Mouse (Mus musculus) liver, embryonic 12.5 days (tissue): Measurements from ENCODE around the gene Ttc13. TPM values are rescaled to one million over a fixed set of nuclear protein-coding genes. Genes with fewer than 3 reads are reported as not detected.

Experiments used
- ATAC-seq: fragments of 200-750 bp; cut with Nextera tagmentation; 2 replicates; pipeline ENCODE4 v1.8.0; 2017; ENCODE audit warnings: moderate number of reproducible peaks, mild to moderate bottlenecking, moderate library complexity
- H3K27ac ChIP-seq: fragments of 300-500 bp; sonication (generic); 2 replicates; pipeline ENCODE4 v1.5.1; 2016; ENCODE audit warnings: mild to moderate bottlenecking
- H3K27me3 ChIP-seq: fragments of 300-500 bp; sonication (generic); replicated peaks from 2 replicates; pipeline ENCODE4 v1.6.1; 2016; ENCODE audit warnings: mild to moderate bottlenecking, moderate library complexity
- H3K36me3 ChIP-seq: fragments of 300-500 bp; sonication (generic); 2 replicates; pipeline ENCODE4 v1.6.1; 2016; ENCODE audit warnings: mild to moderate bottlenecking, moderate library complexity
- H3K4me1 ChIP-seq: fragments of 300-500 bp; sonication (generic); 2 replicates; pipeline ENCODE4 v1.6.1; 2016
- H3K4me2 ChIP-seq: fragments of 300-500 bp; sonication (generic); 2 replicates; pipeline ENCODE4 v1.6.1; 2016; ENCODE audit warnings: mild to moderate bottlenecking, moderate library complexity
- H3K4me3 ChIP-seq: fragments of 300-500 bp; sonication (generic); 2 replicates; pipeline ENCODE4 v1.5.1; 2016; ENCODE audit warnings: mild to moderate bottlenecking, moderate library complexity
- H3K9ac ChIP-seq: fragments of 300-500 bp; sonication (generic); 2 replicates; pipeline ENCODE4 v1.6.1; 2016; ENCODE audit warnings: mild to moderate bottlenecking, moderate library complexity
- H3K9me3 ChIP-seq: fragments of 300-500 bp; sonication (generic); replicated peaks from 2 replicates; pipeline ENCODE4 v1.6.1; 2016; ENCODE audit warnings: mild to moderate bottlenecking, moderate library complexity
- WGBS: fragments of 180-500 bp; shearing (Covaris S2); methylation state at CpG from one replicate; pipeline ENCODE4 v1.1.7; 2016; ENCODE audit not compliant: insufficient replicate concordance; 5-methylcytosine and 5-hydroxymethylcytosine counted together
- polyA plus RNA-seq: library from polyadenylated mRNA; unstranded; fragments of >200 nt; fragmentation: Nextera tagmentation; extraction: Ambion mirVana; gene quantifications from 2 replicates; pipeline ENCODE4 v1.2.1, GENCODE M21; 2016

Gene Ttc13
- polyA plus RNA-seq = 32.4 and 35.4 TPM in 2 replicates

DNA sequence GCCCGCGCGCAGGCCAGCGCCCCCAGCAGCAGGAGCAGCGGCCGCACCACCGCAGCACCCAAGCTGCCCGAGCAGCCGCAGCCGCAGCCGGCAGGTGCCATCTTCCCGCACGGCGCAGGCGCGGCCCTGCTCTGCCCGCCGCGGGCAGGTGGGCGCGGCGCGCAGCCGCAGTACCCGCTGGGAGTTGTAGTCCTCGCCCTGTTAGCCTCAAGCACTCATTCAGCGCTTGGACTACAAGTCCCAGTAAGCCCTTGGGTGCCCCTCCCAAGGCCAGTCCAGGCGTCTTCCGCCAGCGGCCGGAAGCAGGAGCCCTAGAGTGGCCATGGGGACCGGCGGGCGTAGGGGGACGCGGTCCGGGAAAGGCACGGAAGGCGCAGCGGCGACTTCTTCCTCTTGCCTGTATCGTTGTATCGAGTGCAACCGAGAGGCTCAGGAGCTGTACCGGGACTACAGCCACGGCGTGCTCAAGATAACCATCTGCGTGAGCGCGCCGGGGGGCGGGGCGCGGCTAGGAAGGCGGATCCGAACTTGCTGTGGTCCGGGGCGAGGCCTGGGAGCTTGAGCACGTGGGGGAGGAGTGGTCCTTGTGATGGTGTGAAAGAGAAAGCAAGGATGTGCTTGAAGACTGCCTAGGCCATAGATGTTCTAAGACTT is at the start of gene Ttc13, which contains the start of gene Arv1:
Ttc13 (minus strand) TSS at position 122 of the 654 bp plus-strand sequence.
Arv1 (plus strand) TSS at position 278 of the 654 bp plus-strand sequence.
- H3K27ac ChIP-seq = peak within 1 kb of the TSS; percentile 75
- peak; percentile 100 for ATAC-seq
- H3K9ac ChIP-seq = peak within 1 kb of the TSS; percentile 94
- WGBS = under 1% methylated on average over 59 of the region's 59 CpGs
- H3K4me2 ChIP-seq = peak within 1 kb of the TSS; percentile 95
- H3K9me3 ChIP-seq = no peaks in the 10 kb centered on the region
- H3K4me3 ChIP-seq = peak within 1 kb of the TSS; percentile 99
- peaks cover 28% of the 10 kb centered on the region for H3K4me1 ChIP-seq
- H3K36me3 ChIP-seq = peaks cover 19% of the 10 kb centered on the region
- H3K27me3 ChIP-seq = no peaks in the 10 kb centered on the region

DNA sequence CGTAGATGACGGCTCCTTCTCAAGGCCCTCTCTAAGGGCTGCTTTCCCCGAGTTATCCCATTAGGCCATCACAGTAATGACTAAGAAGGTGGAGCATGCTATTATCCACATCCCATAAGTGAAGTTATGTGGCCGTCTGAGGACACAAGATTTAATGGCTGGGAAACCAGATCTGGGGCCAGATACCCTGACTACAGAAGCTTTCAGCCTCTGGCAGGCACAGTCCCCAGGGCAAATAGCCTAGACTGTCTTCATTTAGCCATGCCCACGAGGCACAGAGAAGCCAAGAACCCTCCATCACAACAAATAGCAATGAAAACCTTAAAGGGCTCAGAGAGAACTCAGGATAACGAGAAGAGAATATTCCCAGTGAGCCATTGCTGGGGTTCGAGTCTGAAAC is 41.3 kb upstream of the Ttc13 start:
- Histone ChIP-seq H3K9ac (no peak overlapping the region), H3K27me3 (no peaks in the 10 kb centered on the region; the same call in 1 of the 2 replicates), H3K9me3 (no peaks in the 10 kb centered on the region), H3K4me3 (no peak overlapping the region), H3K27ac (no peak overlapping the region), H3K4me1 (no peaks in the 10 kb centered on the region), H3K4me2 (no peak overlapping the region), H3K36me3 (no peaks in the 10 kb centered on the region)
- no peak for ATAC-seq
- WGBS = 61% methylated on average over 7 of the region's 7 CpGs

DNA sequence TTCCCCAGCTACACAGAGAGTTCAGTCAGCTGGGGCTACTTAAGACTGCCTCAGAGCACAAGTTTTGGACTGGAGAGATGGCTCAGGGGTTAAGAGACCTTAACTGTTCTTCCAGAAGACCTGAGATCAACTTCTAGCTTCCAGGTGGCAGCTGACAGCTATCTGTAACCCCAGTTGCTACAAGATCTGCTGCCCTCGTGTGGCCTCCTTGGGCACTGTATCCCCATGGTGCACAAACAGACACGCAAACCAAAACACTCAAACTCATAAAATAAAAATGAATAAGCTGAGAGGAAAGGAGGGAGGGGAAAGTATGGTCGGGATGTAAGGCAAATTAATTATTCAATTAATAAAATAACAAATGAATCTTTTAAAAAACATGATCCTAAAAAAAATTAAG is 36.8 kb upstream of the Ttc13 start:
- Histone ChIP-seq H3K9ac (no peak overlapping the region), H3K27me3 (peaks cover 28% of the 10 kb centered on the region), H3K4me1 (peaks cover 9% of the 10 kb centered on the region; the same call in 1 of the 2 replicates), H3K27ac (no peak overlapping the region), H3K9me3 (no peaks in the 10 kb centered on the region), H3K4me2 (no peak overlapping the region), H3K4me3 (no peak overlapping the region), H3K36me3 (no peaks in the 10 kb centered on the region)
- WGBS = 30% methylated on average over 3 of the region's 3 CpGs
- ATAC-seq = no peak

DNA sequence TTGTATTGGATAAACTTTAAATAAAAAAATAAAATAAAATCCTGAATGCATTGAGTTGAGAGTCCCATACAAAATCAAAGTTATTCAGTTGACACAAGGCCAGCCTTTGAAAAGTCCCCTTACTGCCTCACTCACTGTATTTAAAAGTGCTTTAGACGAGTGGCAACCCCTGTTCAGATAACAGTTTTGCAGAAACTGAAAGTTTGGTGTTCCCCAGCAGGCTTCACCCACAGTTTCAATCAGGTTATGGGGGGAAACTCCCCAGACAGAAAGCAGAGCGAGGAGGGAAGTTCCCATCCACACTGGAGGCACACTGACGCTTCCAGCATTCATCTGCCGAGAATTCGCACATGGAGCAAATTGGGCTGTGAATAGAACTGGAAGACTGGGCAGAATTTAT is 34.8 kb upstream of the Ttc13 start:
- peaks cover 48% of the 10 kb centered on the region for H3K27me3 ChIP-seq
- no peak overlapping the region for H3K4me2 ChIP-seq
- no peak for ATAC-seq
- no peak overlapping the region for H3K9ac ChIP-seq
- H3K4me1 ChIP-seq = peaks cover 18% of the 10 kb centered on the region
- H3K4me3 ChIP-seq = no peak overlapping the region
- no peak overlapping the region for H3K27ac ChIP-seq
- WGBS = 45% methylated on average over 5 of the region's 5 CpGs
- H3K36me3 ChIP-seq = no peaks in the 10 kb centered on the region
- H3K9me3 ChIP-seq = no peaks in the 10 kb centered on the region

DNA sequence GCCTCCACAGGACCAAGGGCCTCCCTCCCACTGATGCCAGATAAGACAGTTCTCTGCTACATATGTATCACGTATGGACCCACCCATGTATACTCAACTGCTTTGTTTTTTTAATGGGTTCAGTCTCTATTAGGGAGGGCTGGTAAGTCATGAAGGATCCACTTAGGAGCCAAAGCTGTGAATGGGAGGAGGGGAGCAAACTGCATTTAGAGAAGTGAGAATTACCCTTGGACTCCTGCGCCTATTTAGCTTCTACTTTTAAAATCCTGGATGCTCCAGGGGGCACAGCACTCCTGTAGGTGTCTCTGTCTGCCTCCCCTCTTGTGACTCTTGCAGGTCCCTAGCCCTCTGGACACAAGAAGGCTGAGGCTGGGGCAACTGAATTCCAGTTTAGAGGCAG is 34.4 kb upstream of the Ttc13 start:
- 30% methylated on average over 2 of the region's 2 CpGs for WGBS
- Histone ChIP-seq H3K27ac (no peak overlapping the region), H3K4me1 (peaks cover 23% of the 10 kb centered on the region), H3K4me3 (no peak overlapping the region), H3K9ac (no peak overlapping the region), H3K4me2 (no peak overlapping the region), H3K9me3 (no peaks in the 10 kb centered on the region), H3K36me3 (no peaks in the 10 kb centered on the region), H3K27me3 (peaks cover 52% of the 10 kb centered on the region)
- ATAC-seq = no peak

DNA sequence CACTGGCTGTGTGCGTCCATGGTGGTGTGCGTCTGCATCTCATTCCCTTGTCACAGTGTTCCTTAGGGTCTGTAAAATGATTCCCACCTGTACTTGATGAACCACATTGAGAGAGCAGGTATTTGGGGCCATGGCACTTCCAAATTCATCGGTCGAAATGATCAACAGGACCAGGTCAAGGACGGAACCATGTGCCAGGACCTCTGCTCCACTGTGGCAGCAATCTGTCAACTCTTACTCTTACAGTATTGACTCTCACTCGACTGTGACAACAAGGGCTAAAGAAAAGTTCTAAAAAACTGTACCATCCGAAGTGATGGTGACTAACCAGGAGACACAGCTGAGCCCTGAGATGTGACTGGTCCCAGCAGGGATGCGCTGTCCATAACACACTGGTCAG is 33.7 kb upstream of the Ttc13 start:
- H3K36me3 ChIP-seq = no peaks in the 10 kb centered on the region
- ATAC-seq = no peak
- peak overlapping the region; percentile 62; the same call in 1 of the 2 replicates for H3K27ac ChIP-seq
- H3K4me2 ChIP-seq = no peak overlapping the region
- H3K9ac ChIP-seq = no peak overlapping the region
- peaks cover 28% of the 10 kb centered on the region for H3K4me1 ChIP-seq
- no peaks in the 10 kb centered on the region for H3K9me3 ChIP-seq
- H3K4me3 ChIP-seq = no peak overlapping the region
- 60% methylated on average over 8 of the region's 8 CpGs for WGBS
- H3K27me3 ChIP-seq = peaks cover 59% of the 10 kb centered on the region

DNA sequence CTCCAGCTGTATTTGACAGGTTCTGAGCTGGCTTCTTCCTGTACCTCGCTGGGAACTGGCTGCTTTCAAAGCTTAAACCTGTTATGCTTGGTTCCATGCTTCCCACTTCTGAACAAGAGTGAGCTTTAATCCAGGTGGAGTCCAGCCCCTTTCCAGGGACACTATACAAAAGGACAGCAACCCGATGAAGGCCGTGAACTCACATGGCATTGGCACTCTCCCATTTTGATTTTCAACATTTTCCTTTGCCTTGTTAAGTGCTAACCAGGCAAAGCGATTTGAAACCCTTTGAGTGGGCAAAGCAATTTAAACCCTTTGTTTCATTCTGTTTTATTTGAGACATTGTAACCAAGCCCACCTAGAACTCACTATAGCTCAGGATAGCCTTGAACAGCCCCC is 33.0 kb upstream of the Ttc13 start:
- peak overlapping the region; percentile 62 for H3K27ac ChIP-seq
- no peak for ATAC-seq
- H3K36me3 ChIP-seq = no peaks in the 10 kb centered on the region
- no peaks in the 10 kb centered on the region for H3K9me3 ChIP-seq
- peaks cover 66% of the 10 kb centered on the region for H3K27me3 ChIP-seq
- no peak overlapping the region for H3K4me3 ChIP-seq
- H3K9ac ChIP-seq = no peak overlapping the region
- H3K4me1 ChIP-seq = peaks cover 28% of the 10 kb centered on the region
- 0 out of 2 replicates have a peak overlapping the region, but pooled peaks have one; percentile 16 for H3K4me2 ChIP-seq
- WGBS = 42% methylated on average over 4 of the region's 4 CpGs

DNA sequence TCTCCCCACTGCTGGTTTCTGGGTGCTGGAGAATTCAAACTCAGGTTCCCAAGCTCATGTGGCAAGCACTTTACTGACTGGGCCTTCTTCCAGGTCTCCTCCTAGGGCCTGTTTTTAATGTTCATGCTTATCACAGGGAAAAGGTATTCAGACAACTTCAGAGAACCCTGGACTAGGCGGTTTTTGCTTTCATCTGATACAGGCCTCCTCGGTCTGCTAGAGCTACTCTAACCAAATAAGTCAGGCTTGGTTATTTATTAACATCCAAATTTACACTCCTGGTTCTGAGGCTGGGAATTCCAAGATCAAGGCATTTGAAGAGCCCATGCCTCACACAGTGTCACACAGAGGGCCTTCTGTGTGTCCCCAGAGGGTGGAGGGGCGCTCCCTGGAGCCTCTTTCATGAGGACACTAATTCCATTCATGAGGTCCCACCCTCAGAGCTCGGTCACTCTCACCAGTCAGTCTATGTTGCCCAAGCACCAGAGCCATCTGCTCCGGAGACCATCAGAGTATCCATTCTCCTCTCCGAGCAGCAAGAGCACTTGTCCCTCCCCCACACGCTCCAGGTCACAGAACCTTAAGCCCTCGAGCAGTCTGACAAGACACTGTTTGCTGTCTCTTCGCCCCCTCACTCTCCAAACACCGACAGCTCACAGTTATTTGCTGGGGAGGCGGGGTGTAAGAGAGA is 32.5 kb upstream of the Ttc13 start:
- WGBS = 26% methylated on average over 11 of the region's 11 CpGs
- Histone ChIP-seq H3K9me3 (no peaks in the 10 kb centered on the region), H3K4me3 (no peak overlapping the region), H3K4me1 (peaks cover 28% of the 10 kb centered on the region), H3K9ac (no peak overlapping the region), H3K27me3 (peaks cover 71% of the 10 kb centered on the region), H3K36me3 (no peaks in the 10 kb centered on the region), H3K4me2 (0 out of 2 replicates have a peak overlapping the region, but pooled peaks have one; percentile 16), H3K27ac (peak overlapping the region; percentile 62)
- peak; percentile 40 for ATAC-seq

DNA sequence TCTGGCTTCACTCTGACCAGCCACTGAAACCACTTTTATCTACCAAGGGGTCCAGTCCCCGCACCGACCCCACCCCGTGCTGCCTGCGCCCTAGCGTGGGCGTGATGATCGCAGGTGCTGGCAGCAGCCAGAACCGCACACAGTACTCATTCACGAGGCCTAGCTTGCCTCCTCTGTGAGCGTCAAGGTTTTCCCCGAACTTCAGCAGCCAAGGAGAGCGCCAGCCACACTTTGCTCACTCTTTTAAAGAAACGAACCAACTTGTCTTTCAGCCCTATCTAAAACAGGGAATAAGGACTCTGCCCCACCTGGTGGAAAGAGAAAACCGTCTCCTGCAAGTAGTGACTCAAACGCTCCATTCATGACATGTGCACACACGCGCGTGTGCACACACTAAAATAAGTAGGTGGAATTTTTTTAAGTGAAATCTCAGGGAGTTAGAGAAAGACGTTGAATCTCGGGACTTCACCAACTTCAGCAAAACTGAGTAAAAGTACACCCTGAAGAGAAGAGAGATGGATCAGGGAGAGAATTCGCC is 30.6 kb upstream of the Ttc13 start:
- WGBS = 29% methylated on average over 21 of the region's 21 CpGs
- Histone ChIP-seq H3K4me3 (peak overlapping the region; percentile 61; the same call in 1 of the 2 replicates), H3K27ac (no peak overlapping the region), H3K9me3 (no peaks in the 10 kb centered on the region), H3K4me2 (peak overlapping the region; percentile 79), H3K4me1 (peaks cover 28% of the 10 kb centered on the region), H3K36me3 (no peaks in the 10 kb centered on the region), H3K27me3 (peaks cover 77% of the 10 kb centered on the region), H3K9ac (no peak overlapping the region)
- no peak for ATAC-seq

DNA sequence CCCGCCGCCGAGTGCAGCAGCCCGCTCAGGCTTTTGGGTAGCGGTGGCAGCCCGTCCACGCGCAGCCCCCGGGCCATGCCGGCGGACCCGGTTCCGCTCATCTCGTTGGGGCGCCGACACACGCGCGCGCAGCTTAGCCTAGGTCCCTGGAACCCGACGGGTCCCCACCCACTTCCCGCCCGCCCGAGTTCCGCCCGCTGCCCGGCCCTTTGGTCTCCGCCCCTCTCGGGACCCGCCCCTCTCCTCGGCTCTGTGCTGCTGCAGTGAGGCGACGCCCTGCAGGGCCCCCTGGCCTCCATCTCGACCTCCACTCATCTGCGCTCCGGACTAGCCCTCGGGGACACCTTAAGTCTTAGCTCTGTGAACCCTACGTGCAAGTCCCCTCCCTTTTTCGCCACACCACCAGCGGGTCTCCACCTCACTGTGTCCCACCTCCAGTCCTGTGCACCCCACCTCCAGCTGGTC is 30.0 kb upstream of the Ttc13 start, which contains the start of gene Fam89a:
Fam89a (minus strand) TSS at position 124 of the 465 bp plus-strand sequence.
- Histone ChIP-seq H3K9me3 (no peaks in the 10 kb centered on the region), H3K4me1 (peaks cover 28% of the 10 kb centered on the region), H3K4me3 (peak within 1 kb of the TSS; percentile 61), H3K27ac (no peak within 1 kb of the TSS), H3K36me3 (no peaks in the 10 kb centered on the region), H3K9ac (peak within 1 kb of the TSS; percentile 33), H3K27me3 (peaks cover 79% of the 10 kb centered on the region), H3K4me2 (peak within 1 kb of the TSS; percentile 79)
- ATAC-seq = peak; percentile 74
- under 1% methylated on average over 41 of the region's 41 CpGs for WGBS

DNA sequence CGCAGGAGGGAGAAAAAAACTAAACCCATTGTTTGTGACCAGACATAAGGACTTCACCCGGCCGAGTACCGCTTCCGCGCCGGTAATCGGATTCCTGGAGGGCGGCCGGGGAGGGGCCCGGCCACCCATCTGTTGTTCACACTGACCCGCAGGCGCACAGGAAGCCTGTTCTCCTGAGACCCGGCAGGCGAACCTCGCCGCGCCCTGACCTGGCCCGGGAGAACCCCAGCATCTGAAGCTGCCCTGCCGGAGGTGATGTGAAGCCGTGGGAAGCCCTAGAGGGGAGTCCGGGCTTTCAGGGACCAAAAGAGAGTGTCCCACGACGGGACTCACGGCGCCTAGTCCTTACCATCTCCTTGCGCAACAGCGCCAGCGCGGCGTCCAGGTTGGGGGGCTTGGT is 29.4 kb upstream of the Ttc13 start:
- no peak for ATAC-seq

DNA sequence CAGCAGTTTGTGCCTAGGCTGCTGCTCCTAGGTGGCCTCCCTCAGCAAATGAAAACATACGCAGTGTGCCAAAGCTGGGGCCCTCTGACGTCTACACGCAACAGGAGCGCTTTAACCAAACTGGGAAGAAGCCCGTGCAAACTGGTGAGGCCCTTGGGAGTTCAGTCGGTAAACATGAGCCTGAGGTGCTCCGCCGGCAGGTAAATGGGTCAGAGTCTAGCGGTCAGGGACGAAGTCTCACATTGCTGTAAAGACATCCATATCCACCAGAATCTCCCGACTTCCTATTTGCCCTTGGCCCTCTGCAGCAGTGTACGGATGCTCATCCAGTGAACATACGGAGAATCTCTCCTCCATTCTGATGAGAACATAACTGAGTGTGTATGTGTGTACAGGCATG is 24.9 kb upstream of the Ttc13 start:
- Histone ChIP-seq H3K36me3 (no peaks in the 10 kb centered on the region), H3K4me2 (no peak overlapping the region)

More for the DNA sequence above, 29.4 kb upstream of the Ttc13 start:
- Histone ChIP-seq H3K9me3 (no peaks in the 10 kb centered on the region), H3K9ac (peak overlapping the region; percentile 33), H3K27ac (no peak overlapping the region), H3K27me3 (peaks cover 83% of the 10 kb centered on the region), H3K4me1 (peaks cover 29% of the 10 kb centered on the region), H3K4me2 (peak overlapping the region; percentile 79), H3K36me3 (no peaks in the 10 kb centered on the region), H3K4me3 (peak overlapping the region; percentile 61)
- 1% methylated on average over 26 of the region's 31 CpGs for WGBS

More for the DNA sequence above, 24.9 kb upstream of the Ttc13 start:
- no peaks in the 10 kb centered on the region for H3K9me3 ChIP-seq
- no peak for ATAC-seq
- H3K27ac ChIP-seq = no peak overlapping the region
- 64% methylated on average over 13 of the region's 13 CpGs for WGBS
- H3K27me3 ChIP-seq = peaks cover 38% of the 10 kb centered on the region
- H3K4me3 ChIP-seq = no peak overlapping the region
- peaks cover 17% of the 10 kb centered on the region for H3K4me1 ChIP-seq
- no peak overlapping the region for H3K9ac ChIP-seq
